Mouse (Mus musculus) gastrocnemius, adult 18-20 months (tissue): ENCODE measurements around the gene Dgke. TPM values are rescaled to one million over a fixed set of nuclear protein-coding genes. Genes with fewer than 3 reads are reported as not detected.
"Not testable (repeated sequence)": the region's sequence is repeated elsewhere in the genome, so short reads cannot be mapped to it uniquely, and the experiment has no call there.

ENCODE experiments used
- DNase-seq: peaks from one replicate; pipeline ENCODE4 v3.0.0; 2021; ENCODE audit warnings: low spot score
- total RNA-seq, 2 experiments: library from RNA; stranded (reverse); gene quantifications; 2 replicates each; pipeline ENCODE4 v1.2.3; 2021

The Dgke gene
- total RNA-seq, 2 experiments from 2014 or later: 2.7 to 3.0 TPM

DNA sequence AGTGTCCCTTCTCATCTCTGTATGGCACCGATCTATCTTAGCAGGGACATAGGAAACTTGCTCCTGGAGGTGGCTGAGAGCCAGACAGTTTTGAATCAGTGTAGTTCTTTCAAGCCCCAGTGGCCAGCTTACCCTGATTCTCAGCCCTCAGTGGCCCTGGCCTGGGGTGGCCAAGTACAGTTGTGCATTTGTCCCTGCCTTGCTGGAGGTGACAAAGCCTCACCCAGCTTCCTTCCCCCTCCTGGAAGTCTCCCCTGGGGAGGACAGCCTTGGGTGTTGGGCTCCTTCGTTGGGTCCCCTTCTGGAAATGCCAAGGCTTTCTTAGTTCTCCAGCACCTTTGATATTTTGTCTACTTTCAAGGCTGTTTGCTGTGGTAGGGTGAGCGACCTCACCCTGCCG is 62.9 kb downstream of the Dgke start:
- DNase-seq: no peak

DNA sequence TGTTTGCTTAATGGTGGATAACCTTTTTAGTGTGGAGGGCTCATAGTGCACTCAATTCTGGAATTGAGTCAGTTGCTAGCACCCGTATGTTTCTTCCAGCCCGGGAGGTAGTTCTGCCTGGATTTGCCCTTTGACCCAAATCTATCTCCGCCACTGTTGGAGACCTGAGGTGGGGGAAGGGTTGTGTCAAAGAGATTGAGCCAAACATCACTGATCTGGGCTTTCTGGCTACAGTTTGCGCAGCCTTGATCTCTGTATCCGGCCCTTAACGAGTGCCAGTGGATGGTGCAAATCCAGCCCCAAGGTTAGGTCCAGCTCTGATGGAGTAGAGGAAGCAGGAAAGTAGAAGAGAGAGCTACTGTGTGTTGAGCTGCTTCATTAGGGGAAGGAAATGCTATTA is 63.6 kb downstream of the Dgke start:
- DNase-seq: no peak

DNA sequence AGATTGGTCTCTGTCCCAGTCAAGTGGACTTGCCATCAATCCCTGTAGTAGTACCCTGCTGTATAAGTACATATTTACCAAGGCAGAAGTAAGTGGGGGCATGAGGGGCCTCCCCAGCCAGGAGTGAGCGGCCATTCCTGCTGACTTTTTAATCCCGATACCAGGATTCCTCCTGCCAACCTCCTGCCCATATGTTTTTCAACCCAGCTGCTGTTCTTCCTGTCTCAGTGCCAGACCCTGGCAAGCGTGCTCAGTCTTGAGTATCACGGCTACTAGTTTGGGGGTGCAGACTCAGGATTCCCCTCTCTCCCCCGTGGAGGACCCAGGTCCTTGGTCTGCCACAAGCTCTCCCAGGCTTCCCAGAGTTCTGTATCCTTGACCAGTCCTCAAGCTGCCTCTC is 64.0 kb downstream of the Dgke start:
- no peak for DNase-seq

DNA sequence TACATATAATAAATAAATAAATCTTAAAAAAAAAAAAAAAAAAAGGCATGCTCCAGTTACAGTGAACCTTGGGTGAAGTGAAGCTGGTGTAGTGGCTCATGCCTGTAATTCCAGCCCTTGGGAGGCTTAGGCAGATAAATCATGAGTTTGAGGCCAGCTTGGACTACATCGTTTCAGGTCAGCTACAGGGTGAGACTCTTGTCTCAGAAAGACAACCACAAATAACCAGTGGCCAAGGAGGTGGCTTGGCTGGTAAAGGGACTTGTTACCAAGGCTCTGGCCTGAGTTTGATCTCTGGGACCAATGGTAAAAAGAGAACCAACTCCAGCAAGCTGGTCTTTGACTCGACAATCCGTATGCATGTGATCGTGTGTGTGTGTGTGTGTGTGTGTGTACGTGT is 64.6 kb downstream of the Dgke start:
- DNase-seq: no peak

DNA sequence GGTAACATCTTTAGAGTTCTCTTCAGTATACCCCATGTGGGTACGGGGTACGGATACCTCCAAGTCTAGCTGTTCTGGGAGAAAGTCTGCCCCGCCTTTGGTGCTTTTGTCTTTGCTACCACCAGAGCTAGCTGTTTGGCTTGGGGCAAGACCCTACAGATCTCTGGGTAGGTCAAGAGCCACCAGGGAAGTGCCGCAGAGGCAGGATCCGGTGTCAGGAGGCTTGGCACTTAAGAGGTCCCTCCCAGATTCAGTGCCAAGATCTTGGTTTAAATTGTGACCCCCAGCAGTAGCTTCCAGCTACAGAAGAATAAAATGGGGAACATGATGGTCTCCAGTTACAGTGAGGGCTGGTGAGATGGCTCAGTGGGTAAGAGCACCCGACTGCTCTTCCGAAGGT is 65.1 kb downstream of the Dgke start:
- no peak for DNase-seq

DNA sequence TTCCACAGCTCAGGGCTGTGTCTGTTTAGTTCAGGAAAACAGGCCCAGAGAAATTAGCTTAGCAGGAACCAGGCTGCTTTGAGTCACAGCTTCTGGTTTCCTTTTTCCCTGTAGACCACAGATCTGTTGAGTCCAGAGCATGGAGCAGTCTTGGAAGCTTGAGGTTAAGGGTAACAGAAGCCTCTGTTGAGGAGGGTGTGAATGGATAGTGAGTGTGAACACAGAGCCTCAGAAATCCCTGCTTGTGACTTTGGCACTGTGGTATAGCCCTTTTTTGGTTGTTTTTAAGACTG is 66.2 kb downstream of the Dgke start:
- no peak for DNase-seq

DNA sequence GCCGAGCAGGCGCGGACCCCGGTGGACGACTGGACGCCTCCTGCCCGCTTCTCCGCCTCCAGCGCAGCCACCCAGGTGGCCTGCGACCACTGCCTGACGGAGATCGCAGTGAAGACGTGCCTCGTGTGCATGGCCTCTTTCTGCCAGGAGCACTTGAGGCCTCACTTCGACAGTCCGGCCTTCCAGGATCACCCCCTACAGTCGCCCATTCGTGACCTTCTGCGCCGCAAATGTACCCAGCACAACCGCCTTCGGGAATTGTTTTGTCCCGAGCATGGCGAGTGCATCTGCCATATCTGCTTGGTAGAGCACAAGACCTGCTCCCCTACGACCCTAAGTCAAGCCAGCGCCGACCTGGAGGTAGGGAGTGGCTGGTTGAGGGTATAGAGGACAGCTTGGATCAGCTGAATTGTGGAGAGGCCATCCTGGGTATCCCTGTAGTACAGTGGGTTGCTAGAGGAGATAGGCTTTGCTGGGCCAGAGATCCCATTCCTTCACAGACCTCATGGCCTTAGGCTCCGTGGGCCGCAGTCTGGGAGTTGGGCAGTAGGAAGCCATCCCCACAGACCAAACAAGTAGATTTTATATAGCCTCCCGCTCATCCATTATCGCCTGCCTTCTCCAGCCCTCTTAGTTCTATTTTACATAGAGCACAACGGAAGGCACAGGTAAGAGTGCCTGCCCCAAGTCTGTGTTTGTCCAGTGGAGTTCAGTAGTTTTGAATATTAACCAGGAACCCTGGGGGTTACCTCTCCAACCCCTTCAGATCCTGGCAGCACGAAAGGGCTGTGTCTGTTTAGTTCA is 66.7 kb downstream of the Dgke start:
- DNase-seq: no peak

DNA sequence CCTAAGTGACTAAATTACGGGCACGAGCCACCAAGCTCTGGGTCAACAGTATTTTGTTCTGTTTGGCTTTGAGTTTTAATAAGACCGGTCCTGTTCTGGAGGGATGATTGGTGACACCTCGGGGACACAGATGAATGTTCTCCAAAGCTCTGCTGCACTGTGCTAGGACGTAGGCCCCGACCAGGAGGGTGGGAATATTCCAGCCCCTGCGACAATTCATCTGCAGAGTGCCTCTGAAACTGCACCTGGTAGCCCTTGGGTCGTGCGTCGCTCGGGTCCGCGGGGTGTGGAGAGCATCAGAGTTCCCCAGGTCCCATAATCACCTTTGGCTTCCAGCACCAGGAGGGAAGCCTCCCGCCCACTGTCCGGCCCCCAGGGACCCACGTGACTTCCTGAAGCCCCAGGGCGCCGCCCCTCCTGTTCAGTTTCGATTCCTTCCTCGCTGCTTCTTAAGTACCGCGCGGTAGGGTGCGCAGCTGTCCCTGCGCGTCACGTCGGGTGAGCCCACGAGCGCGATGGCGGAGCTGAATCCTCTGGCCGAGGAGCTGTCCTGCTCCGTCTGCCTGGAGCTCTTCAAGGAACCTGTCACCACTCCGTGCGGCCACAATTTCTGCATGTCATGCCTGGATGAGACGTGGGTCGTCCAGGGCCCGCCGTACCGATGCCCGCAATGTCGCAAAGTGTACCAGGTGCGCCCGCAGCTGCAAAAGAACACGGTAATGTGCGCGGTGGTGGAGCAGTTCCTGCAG is 67.5 kb downstream of the Dgke start, which contains the start of gene Trim25:
Gene Trim25 (plus strand): TSS at position 403 of the 749 bp plus-strand sequence.
- peak; percentile 94 for DNase-seq

DNA sequence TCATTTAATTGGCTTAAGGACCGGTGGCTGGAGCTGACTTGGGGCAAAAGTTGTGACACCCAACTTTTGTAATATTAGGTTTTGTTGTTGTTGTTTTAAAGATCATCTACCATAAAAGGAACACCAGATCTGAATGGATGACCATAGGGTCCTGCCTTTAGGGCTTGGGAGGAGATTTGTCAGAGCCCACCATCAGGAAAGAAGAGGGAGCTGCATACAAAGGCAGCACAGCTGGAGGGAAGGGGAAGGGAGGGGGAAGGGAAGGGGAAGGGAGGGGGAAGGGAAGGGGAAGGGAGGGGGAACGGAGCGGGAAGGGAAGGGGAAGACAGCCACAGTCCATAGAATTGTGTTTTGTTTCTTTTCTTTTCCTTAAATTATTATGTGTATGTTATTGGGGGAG is 68.2 kb downstream of the Dgke start:
- DNase-seq: no peak

DNA sequence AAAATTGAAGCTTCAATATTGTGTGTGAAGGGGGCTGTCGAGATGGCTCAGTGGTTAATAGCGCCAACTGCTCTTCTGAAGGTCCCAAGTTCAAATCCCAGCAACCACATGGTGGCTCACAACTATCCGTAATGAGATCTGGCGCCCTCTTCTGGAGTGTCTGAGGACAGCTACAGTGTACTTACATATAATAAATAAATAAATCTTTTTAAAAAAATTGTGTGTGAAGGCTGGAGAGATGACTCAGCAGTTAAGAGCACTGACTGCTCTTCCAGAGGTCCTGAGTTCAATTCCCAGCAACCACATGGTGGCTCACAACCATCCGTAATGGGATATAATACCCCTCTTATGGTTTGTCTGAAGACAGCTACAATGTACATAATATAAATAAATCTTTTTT is 69.3 kb downstream of the Dgke start:
- DNase-seq: not testable (repeated sequence)

DNA sequence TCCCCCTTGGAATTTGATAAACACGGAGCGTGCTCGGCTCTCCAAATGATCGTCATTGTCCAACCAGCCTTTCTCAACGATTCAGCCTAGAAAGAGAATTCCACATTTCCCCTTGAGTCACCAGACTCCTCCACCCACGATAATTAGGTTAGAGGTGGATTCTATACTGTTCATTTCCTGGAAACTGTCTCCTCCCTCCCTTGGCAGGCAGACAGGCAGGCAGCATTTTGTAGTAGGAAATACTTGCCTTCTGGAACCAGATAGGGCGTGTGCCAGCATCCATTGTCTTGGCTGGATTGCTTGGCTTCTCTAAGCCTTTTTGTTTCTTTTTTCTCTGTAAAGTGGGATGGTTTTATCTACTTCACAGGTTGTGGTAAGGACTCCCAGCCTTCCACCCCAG is 70.2 kb downstream of the Dgke start:
- peak; percentile 14 for DNase-seq

DNA sequence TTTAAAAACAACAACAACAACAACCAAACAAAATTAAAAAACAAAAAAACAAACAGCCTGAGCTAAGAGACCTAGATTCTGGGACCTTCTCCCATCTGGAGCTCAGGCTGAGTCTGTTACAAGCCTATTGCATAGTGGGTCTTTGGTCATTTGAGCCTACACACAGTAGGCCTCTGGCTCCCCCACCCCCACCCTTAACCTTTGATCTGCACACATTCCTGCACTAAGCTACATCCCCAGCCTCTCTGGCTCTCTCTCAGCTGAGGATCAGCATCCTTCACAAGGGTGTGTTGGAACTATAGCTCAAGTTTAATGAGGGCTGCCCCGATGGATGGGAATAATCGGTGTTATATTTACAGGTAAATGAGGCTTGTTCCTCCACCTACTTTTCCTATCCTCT is 71.0 kb downstream of the Dgke start:
- no peak for DNase-seq

DNA sequence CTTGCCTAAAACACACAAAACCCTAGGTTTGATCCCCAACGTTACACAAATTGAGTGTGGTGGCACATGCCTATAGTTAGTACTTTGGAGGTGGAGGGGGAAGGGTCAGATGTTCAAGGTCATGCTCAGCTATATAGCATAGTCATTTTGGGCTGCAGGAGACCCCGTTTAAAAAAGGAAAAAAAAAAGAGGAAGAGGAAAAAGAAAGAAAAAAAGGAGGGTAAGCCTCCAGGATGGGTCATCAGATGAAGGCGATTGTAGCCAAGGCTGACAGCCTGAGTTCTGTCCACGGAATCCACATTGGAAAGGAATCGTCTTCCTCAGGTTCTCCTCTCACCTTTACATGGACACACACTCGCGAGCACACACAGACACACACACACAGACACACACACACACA is 72.2 kb downstream of the Dgke start:
- DNase-seq: no peak

DNA sequence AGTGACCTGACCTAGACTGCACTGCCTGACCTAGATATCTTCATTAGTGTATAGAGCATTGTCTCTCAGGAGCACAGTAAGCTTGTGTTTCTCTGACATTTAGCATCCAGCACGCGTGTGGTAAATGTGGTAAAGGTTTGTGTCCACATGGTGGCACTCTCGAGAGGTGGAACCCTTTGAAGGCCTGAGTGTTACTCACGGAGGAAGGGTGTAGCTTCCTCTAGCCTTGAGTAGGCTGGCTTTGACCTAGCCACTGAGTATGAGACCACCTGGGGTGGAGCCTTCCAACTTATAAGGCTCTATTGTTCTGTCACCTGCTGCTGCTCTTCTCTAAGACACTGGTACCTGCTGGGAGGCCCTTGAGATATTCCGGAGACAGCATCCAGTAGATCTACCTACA is 73.0 kb downstream of the Dgke start:
- DNase-seq: peak; percentile 60

DNA sequence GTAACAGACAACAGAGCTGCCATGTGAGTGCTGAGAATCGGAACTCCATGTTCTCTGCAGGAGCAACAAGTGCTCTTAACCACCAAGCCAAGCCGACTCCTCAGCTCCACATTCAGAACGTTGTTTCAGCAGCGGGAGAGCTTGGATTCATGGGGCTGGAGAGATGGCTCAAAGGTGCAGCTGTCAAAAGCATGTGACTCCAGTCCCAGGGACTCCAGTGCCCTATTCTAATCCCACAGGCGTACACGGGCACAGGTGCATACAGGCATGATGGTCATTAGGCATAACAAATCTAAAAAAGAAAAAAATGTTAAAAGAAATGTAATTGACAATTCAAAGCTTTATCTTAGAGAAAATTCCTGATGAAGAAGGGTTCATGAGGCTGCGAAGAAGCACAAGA is 73.5 kb downstream of the Dgke start:
- DNase-seq: no peak

DNA sequence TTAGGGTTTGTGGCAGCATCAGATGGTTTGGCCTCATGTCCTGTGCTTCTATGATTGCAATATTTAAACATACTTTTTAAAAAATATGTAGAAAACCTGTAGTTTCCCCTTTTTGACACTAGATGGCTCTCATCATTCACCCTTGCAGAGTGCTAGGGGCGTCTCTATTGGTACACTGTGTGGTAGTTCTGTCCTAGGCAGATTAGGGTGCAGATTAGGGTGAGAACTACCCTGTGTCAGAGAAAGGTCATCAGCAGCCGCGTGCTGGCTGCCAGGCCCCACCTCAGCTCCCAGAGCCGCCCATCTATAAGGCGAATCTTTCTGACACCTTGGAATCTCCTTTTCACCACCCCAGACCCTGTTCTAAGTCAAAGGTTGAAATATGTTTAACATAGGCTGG is 77.1 kb downstream of the Dgke start:
- DNase-seq: no peak

DNA sequence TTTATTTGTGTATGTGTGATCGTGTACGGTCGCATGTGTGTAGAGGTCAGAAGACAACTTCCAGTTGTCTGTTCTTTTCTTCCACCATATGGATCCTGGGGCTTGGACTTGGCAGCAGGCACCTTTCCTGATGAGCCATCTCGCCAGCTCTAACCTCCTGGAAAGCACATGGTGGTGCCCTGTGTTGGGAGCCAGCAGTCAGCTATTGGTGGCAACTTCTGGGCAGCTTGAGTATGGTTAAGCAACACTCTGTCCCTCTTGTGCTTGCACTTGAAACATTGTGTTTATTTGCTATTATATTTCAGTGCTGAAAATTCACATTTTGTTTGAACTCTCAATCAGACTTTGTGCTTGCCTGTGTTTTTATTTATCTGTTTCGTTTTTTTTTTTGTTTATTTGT is 77.7 kb downstream of the Dgke start:
- no peak for DNase-seq

DNA sequence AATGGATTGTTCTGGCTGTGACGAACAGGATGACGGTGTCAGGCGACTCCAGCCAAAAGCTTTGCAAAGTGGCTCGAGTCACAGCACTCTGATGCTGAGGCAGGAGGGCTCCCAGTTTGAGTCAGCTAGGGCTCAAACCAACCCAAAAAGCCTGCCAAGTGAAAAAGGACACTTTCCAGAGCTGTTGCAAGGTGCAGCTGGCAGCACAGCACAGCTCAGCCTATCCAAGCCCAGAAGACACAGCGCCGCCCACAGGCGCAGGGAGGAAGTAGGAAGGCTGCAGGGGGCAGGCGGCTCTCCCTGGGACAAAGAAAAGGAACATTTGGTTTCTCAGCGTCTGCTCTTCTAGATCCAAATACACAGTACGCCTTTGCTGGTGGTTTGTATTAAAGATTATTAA is 80.0 kb downstream of the Dgke start:
- DNase-seq: no peak

Other genes starting within 250 kb of the Dgke start
- gene Akap1, start 202.3 kb downstream of the Dgke start, total RNA-seq: 10 to 100 TPM; 54.5 to 82.7 TPM
- 1 to 10 TPM; 5.9 to 8.8 TPM for gene Scpep1, start 111.4 kb downstream of the Dgke start, total RNA-seq
- not detected for gene Elobl, start 99.9 kb downstream of the Dgke start, total RNA-seq
- 1 to 10 TPM; 4.1 to 4.5 TPM for gene Coil, start 96.6 kb downstream of the Dgke start, total RNA-seq
- 1 to 10 TPM; 6.0 to 6.6 TPM for gene Trim25, start 67.5 kb downstream of the Dgke start, total RNA-seq
- gene Gm525, start 7.0 kb upstream of the Dgke start, total RNA-seq: not detected
- 1 to 10 TPM; 1.9 to 2.6 TPM for gene Nog, start 235.5 kb upstream of the Dgke start, total RNA-seq